In the genomic region with DNA sequence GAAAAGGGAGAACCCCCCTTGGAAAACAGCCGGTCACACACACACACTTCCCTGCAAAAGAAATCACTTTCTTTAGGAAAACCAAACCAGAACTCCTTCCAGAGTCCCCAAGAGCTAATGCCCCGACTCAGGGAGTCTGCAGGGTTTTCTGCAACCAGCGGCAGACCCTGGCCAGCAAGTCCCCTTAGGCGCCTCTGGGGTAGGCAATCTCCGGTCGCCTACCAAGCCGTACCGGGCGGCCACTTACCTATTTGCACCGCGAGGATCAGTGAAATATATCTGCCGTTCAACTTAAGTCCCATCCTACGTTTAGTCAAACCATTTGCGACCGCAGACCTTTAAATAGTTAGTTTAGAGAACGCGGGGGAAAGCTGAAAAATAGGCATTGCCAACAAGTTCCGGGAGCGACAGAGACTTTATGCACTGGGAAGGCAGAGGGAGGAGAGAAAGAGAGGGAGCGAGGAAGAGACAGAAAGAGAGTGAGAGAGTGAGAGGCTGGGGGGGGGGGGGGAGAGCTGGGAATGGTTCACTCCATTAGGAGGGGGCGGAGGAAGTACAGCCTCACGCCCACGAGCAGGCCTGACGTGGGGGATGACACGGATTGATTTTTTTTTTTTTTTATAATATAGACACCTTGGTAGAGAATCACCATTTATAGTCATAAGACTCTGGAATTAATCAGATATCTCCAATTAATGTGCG, we compare ENCODE assay signal across 7 mouse cellular contexts. TPM values are rescaled to one million over a fixed set of nuclear protein-coding genes. Genes with fewer than 3 reads are reported as not detected.
A peak's percentile ranks its signal among the peaks of the same experiment; 100 is the strongest.
DNase-seq lines count a peak whose midpoint lies in the region; ATAC-seq and TF ChIP-seq lines count a peak whose summit lies in the region.

No protein-coding gene starts in this region.

- 5% methylated on average over 25 of the region's 26 CpGs for WGBS in thymus, adult 2 months
- 0% methylated on average over 25 of the region's 26 CpGs for WGBS in hindbrain, embryonic 16.5 days
- WGBS in midbrain, embryonic 15.5 days = under 1% methylated on average over 26 of the region's 26 CpGs

- H3K9me3 ChIP-seq in hindbrain, embryonic 16.5 days (ENCODE audit: control insufficient read depth, low read length) = peaks cover 4% of the 10 kb centered on the region; the same call in 1 of the 2 replicates
- H3K9me3 ChIP-seq in midbrain, embryonic 15.5 days = no peaks in the 10 kb centered on the region

- H3K4me2 ChIP-seq in hindbrain, embryonic 16.5 days (ENCODE audit: low read length) = peak overlapping the region; percentile 74
- peak overlapping the region; percentile 76 for H3K4me2 ChIP-seq in midbrain, embryonic 15.5 days

- TF ChIP-seq POLR2A in thymus, adult 2 months (IDR thresholded peaks at IDR 0.05; ENCODE audit: control insufficient read depth, extremely low read depth, insufficient read depth, low read length, poor library complexity) = no peak

- DNase-seq in thymus, postnatal 25 days = peak; percentile 30
- no peak for DNase-seq in thymus, adult 2 months
- peak; percentile 71 for DNase-seq in embryo, embryonic 10.5 days (ENCODE audit: low spot score)
- DNase-seq in spleen, postnatal 14 days (ENCODE audit: low spot score in 2 of 2) = no peak
- no peak for DNase-seq in adrenal gland, adult 2 months

- peaks cover 17% of the 10 kb centered on the region for H3K4me1 ChIP-seq in thymus, adult 2 months (replicated peaks; ENCODE audit: control insufficient read depth, insufficient read depth, low read length)
- 0 out of 2 replicates have a peak, but pooled peaks cover 2% of the 10 kb centered on the region for H3K4me1 ChIP-seq in hindbrain, embryonic 16.5 days (ENCODE audit: control insufficient read depth, insufficient read depth, low read depth, low read length)
- H3K4me1 ChIP-seq in midbrain, embryonic 15.5 days = peaks cover 11% of the 10 kb centered on the region; the same call in 1 of the 2 replicates

- H3K27me3 ChIP-seq in thymus, adult 2 months (ENCODE audit: control insufficient read depth, insufficient read depth, low read length) = peaks cover 22% of the 10 kb centered on the region
- peaks cover 6% of the 10 kb centered on the region for H3K27me3 ChIP-seq in hindbrain, embryonic 16.5 days (replicated peaks; ENCODE audit: control insufficient read depth, insufficient read depth, low read length)
- H3K27me3 ChIP-seq in midbrain, embryonic 15.5 days (replicated peaks) = peaks cover 18% of the 10 kb centered on the region

- no peak overlapping the region for H3K4me3 ChIP-seq in thymus, adult 2 months (ENCODE audit: control insufficient read depth, insufficient read depth, low read length)
- H3K4me3 ChIP-seq in hindbrain, embryonic 16.5 days (ENCODE audit: low read length) = peak overlapping the region; percentile 45
- H3K4me3 ChIP-seq in midbrain, embryonic 15.5 days = peak overlapping the region; percentile 57

- TF ChIP-seq CTCF in thymus, adult 2 months (IDR thresholded peaks at IDR 0.05; ENCODE audit: borderline replicate concordance, control insufficient read depth, extremely low read depth, insufficient read depth, low read length, poor library complexity) = no peak

- no peak overlapping the region for H3K27ac ChIP-seq in thymus, adult 2 months (ENCODE audit: control insufficient read depth, insufficient read depth, low read length)
- peak overlapping the region; percentile 80 for H3K27ac ChIP-seq in hindbrain, embryonic 16.5 days (ENCODE audit: low read depth, low read length)
- H3K27ac ChIP-seq in midbrain, embryonic 15.5 days = peak overlapping the region; percentile 96

- ATAC-seq in hindbrain, embryonic 16.5 days = peak; percentile 3; the same call in 1 of the 2 replicates
- ATAC-seq in midbrain, embryonic 15.5 days (replicated peaks) = peak; percentile 35

- H3K36me3 ChIP-seq in thymus, adult 2 months (ENCODE audit: control insufficient read depth, insufficient read depth, low read length) = no peaks in the 10 kb centered on the region
- no peaks in the 10 kb centered on the region for H3K36me3 ChIP-seq in hindbrain, embryonic 16.5 days (ENCODE audit: control insufficient read depth, insufficient read depth, low read length)
- no peaks in the 10 kb centered on the region for H3K36me3 ChIP-seq in midbrain, embryonic 15.5 days (replicated peaks)

- H3K9ac ChIP-seq in hindbrain, embryonic 16.5 days (ENCODE audit: low read depth, low read length) = peak overlapping the region; percentile 66
- peak overlapping the region; percentile 65 for H3K9ac ChIP-seq in midbrain, embryonic 15.5 days

RNA-seq across cellular contexts. Expression of gene Nrn1, which starts 0.8 kb away (rescaled TPM):
- 1.1 and 1.9 TPM in 2 replicates for polyA plus RNA-seq in thymus, adult 2 months (2012; rRNA removed)
- polyA plus RNA-seq in hindbrain, embryonic 16.5 days (2015; fragmentation: Nextera tagmentation; extraction: Ambion mirVana) = 76.5 and 87.1 TPM in 2 replicates
- 62.0 and 64.3 TPM in 2 replicates for polyA plus RNA-seq in midbrain, embryonic 15.5 days (2015; fragmentation: Nextera tagmentation; extraction: Ambion mirVana)
- total RNA-seq in adrenal gland, adult 2 months (2021) = 1 to 10 TPM; 4.1 to 4.7 TPM
- polyA plus RNA-seq in adrenal gland, adult 2 months (2012; rRNA removed) = 1.7 TPM in 2 replicates

Comparison
In these comparisons a context has a peak if more than half of its experiments do, and no peak if none do; other contexts are left out.
1. DNase-seq: peak in thymus, postnatal 25 days (single experiment) and embryo, embryonic 10.5 days (single experiment); none in thymus, adult 2 months (single experiment), spleen, postnatal 14 days (0 of 2) and adrenal gland, adult 2 months (single experiment).
2. RNA of gene Nrn1, which starts 0.8 kb away (polyA plus RNA-seq): 76.5 to 87.1 TPM in hindbrain, embryonic 16.5 days and 62.0 to 64.3 TPM in midbrain, embryonic 15.5 days; 1.1 to 1.9 TPM in thymus, adult 2 months and 1.7 TPM in adrenal gland, adult 2 months; every median in the first group is over 10 times any median in the second.